Mouse (Mus musculus) heart, embryonic 13.5 days (tissue): Measurements from ENCODE around the gene Zbtb32. TPM values are rescaled to one million over a fixed set of nuclear protein-coding genes. Genes with fewer than 3 reads are reported as not detected.

Source experiments
- ATAC-seq: fragments of 200-750 bp; cut with Nextera tagmentation; 2 replicates; pipeline ENCODE4 v1.8.0; 2017; ENCODE audit warnings: moderate TSS enrichment; ENCODE audit not compliant: insufficient number of reproducible peaks, low FRiP score, low TSS enrichment; ENCODE audit errors: extremely low read depth
- H3K27ac ChIP-seq: fragments of 300-500 bp; sonication (generic); replicated peaks from 2 replicates; pipeline ENCODE4 v1.5.1; 2015; ENCODE audit warnings: moderate library complexity, mild to moderate bottlenecking, inconsistent platforms
- H3K27me3 ChIP-seq: fragments of 300-500 bp; sonication (generic); replicated peaks from 2 replicates; pipeline ENCODE4 v1.6.1; 2015; ENCODE audit warnings: mild to moderate bottlenecking, inconsistent platforms
- H3K36me3 ChIP-seq: fragments of 300-500 bp; sonication (generic); 2 replicates; pipeline ENCODE4 v1.6.1; 2015; ENCODE audit warnings: mild to moderate bottlenecking, inconsistent platforms
- H3K4me1 ChIP-seq: fragments of 300-500 bp; sonication (generic); 2 replicates; pipeline ENCODE4 v1.6.1; 2015; ENCODE audit warnings: inconsistent platforms
- H3K4me2 ChIP-seq: fragments of 300-500 bp; sonication (generic); 2 replicates; pipeline ENCODE4 v1.6.1; 2015; ENCODE audit warnings: inconsistent platforms, mild to moderate bottlenecking, moderate library complexity
- H3K4me3 ChIP-seq: fragments of 300-500 bp; sonication (generic); 2 replicates; pipeline ENCODE4 v1.5.1; 2015; ENCODE audit warnings: moderate library complexity, mild to moderate bottlenecking, inconsistent platforms
- H3K9ac ChIP-seq: fragments of 300-500 bp; sonication (generic); 2 replicates; pipeline ENCODE4 v1.6.1; 2015; ENCODE audit warnings: inconsistent platforms, mild to moderate bottlenecking, moderate library complexity
- H3K9me3 ChIP-seq: fragments of 300-500 bp; sonication (generic); 2 replicates; pipeline ENCODE4 v1.6.1; 2016; ENCODE audit warnings: inconsistent platforms
- WGBS: fragments of 180-500 bp; shearing (Covaris S2); methylation state at CpG from one replicate; pipeline ENCODE4 v1.1.7; 2015; ENCODE audit warnings: mixed read lengths; 5-methylcytosine and 5-hydroxymethylcytosine counted together
- polyA plus RNA-seq: library from polyadenylated mRNA; unstranded; fragments of >200 nt; fragmentation: Nextera tagmentation; extraction: Ambion mirVana; gene quantifications from 2 replicates; pipeline ENCODE4 v1.2.1, GENCODE M21; 2015

The Zbtb32 gene
- polyA plus RNA-seq, 1 experiment from 2014 or later, result 0.13 TPM

DNA sequence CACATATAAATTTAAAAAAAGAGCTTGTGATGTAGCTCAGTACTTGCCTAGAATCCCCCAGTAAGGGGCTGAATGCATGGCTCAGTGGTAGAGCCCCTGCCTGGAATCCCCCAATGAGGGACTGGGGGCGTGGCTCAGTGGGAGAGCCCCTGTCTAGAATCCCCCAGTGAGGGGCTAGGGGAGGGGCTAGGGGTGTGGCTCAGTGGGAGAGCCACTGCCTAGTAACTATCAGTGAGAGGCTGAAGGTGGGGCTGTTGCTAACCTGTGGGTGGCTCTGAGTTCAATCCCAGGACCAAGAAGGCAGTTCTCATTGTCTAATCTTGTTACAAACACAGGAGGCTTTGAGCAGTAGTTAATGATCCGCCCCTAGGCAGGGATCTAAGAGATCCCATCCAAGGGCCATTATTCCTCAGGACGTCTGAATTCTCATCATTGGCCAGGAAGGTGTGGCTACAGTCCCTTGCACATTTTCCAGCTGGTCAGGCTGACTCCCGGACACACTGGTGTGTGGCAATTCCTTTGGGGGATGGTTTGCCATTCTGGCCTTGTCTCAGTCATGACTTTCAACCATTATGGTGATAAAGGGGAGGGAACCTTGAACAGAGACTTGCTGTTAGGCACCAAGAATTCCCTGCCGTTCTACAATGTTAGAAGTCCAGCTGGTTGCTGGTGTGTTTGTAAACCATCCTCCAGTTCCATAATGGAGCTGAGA is 16.5 kb upstream of the Zbtb32 start:
- Histone ChIP-seq H3K9me3 (no peaks in the 10 kb centered on the region), H3K4me3 (no peak overlapping the region), H3K4me2 (no peak overlapping the region), H3K4me1 (peaks cover 4% of the 10 kb centered on the region), H3K36me3 (peaks cover 52% of the 10 kb centered on the region), H3K27ac (no peak overlapping the region), H3K9ac (no peak overlapping the region), H3K27me3 (no peaks in the 10 kb centered on the region)
- 0 out of 2 replicates have a peak, but pooled peaks have one; percentile 34 for ATAC-seq
- 49% methylated on average over 5 of the region's 5 CpGs for WGBS

DNA sequence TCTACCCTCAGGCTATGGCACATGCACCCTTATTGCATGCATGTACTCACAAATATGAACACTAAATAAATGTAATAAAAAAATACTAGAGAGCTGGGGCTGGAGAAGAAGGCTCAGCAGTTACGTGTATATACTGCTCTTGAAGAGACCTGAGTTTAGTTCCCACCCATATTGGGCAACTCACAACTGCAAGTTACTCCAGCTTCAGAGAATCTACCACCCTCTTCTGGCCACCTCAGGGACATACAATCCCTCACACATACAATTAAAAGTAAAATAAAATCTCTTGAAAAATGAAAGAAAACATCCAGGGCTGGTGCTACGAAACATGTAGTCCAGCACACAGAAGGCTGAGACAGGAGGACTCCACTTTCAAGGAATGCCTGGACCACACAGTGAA is 15.7 kb upstream of the Zbtb32 start:
- Histone ChIP-seq H3K4me3 (no peak overlapping the region), H3K9me3 (no peaks in the 10 kb centered on the region), H3K4me2 (no peak overlapping the region), H3K36me3 (peaks cover 45% of the 10 kb centered on the region), H3K9ac (no peak overlapping the region), H3K27me3 (no peaks in the 10 kb centered on the region), H3K27ac (no peak overlapping the region), H3K4me1 (peaks cover 10% of the 10 kb centered on the region)
- 68% methylated on average over 2 of the region's 2 CpGs for WGBS
- no peak for ATAC-seq

DNA sequence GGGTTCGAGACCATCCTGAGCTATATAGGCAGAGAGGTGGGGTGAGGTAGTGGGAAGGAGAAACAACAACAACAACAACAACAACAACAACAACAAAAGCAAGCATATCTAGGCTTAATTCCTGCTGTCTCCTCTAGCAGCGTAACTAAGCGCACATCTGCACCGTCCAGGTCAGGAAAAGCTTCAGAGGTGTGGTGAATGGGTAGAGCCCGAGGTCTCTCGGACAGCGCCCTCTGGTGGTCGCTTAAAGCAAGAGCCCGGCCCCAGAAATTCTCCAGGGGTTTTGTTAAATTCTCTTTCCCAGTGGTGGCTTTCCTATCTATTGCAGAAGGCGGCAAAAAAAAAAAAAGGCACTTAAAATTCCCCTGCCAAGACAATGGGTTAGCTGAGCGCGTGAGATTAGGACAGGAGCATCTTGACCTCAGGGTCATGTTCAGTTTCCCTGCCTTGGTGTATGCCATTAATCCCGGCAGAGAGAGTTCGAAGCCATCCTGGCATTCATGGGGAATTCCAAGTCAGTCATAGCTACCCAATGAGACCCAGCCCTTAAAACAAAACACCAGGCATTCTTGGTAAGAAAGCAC is 14.9 kb upstream of the Zbtb32 start:
- H3K27ac ChIP-seq, result no peak overlapping the region
- peaks cover 37% of the 10 kb centered on the region for H3K36me3 ChIP-seq
- peaks cover 10% of the 10 kb centered on the region for H3K4me1 ChIP-seq
- no peak overlapping the region for H3K4me3 ChIP-seq
- no peak for ATAC-seq
- H3K9ac ChIP-seq, result no peak overlapping the region
- H3K27me3 ChIP-seq, result no peaks in the 10 kb centered on the region
- H3K9me3 ChIP-seq, result no peaks in the 10 kb centered on the region
- WGBS, result 21% methylated on average over 14 of the region's 14 CpGs
- no peak overlapping the region for H3K4me2 ChIP-seq

DNA sequence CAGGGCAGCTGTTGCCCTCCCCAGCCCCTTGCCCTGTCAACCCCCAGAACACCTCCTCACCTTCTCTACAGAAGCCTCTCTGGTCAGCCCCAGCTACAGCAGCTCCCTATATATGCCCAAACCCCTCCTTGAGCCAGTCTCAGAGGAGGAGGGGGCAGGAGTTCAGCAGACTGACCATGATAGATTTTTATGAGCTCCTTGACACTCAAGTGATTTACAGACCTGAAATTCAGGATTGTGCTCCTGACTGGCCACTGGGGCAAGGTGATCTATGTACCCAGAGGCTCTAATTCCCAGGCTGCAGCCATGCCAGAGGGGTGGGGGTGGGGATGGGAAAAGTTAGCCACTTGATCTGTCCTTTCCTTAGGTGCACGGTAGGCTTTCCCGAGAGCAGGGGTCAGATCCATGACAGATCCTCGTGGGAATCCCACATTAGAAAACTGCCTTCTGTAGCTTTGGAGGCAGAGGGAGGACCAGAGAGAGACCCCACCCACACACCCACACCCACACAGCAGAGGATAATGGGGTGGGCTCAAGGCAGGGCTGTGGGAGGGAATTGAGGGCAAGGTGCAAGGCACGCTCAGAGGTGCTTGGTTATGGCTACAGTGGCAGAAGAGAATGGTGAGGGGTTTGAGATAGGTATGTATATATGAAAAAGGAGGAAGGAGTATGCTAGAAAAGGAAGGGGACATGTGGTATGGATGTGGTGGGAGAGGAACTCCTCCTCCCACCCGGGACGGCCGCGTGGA is 14.1 kb upstream of the Zbtb32 start, which contains the start of gene Upk1a:
Upk1a (minus strand) TSS at position 194 of the 749 bp plus-strand sequence.
- H3K4me1 ChIP-seq, result peaks cover 14% of the 10 kb centered on the region
- H3K27me3 ChIP-seq, result 0 out of 2 replicates have a peak, but pooled peaks cover 3% of the 10 kb centered on the region
- no peak within 1 kb of the TSS for H3K4me2 ChIP-seq
- 77% methylated on average over 8 of the region's 8 CpGs for WGBS
- ATAC-seq, result no peak
- H3K27ac ChIP-seq, result no peak within 1 kb of the TSS
- H3K4me3 ChIP-seq, result no peak within 1 kb of the TSS
- no peak within 1 kb of the TSS for H3K9ac ChIP-seq
- H3K36me3 ChIP-seq, result peaks cover 29% of the 10 kb centered on the region
- H3K9me3 ChIP-seq, result no peaks in the 10 kb centered on the region

DNA sequence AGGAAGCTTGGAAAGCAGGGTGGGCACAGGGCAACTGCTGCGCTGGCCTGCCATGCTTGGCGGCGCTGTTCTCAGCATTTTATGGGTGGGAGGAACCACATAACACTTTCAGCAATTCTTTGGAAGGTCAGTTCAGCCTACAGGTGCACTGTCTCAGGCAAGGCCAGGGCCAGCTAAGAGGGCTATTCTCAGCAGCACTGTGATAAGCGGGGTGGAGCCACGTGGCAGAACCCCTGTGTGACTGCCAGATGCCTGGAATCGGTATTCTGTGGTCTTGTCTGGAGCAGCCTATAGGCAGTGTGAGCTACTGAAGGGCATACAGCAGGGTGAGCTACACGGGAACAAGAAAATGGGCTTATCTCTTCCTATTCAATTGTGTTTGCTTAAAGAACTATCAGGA is 11.3 kb upstream of the Zbtb32 start:
- peaks cover 14% of the 10 kb centered on the region for H3K4me1 ChIP-seq
- H3K4me3 ChIP-seq, result no peak overlapping the region
- H3K36me3 ChIP-seq, result peaks cover 1% of the 10 kb centered on the region; the same call in 1 of the 2 replicates
- no peak overlapping the region for H3K9ac ChIP-seq
- peak; percentile 45; the same call in 1 of the 2 replicates for ATAC-seq
- H3K9me3 ChIP-seq, result no peaks in the 10 kb centered on the region
- H3K4me2 ChIP-seq, result no peak overlapping the region
- H3K27ac ChIP-seq, result peak overlapping the region; percentile 13; the same call in 1 of the 2 replicates
- 0 out of 2 replicates have a peak, but pooled peaks cover 3% of the 10 kb centered on the region for H3K27me3 ChIP-seq
- WGBS, result 27% methylated on average over 7 of the region's 7 CpGs

DNA sequence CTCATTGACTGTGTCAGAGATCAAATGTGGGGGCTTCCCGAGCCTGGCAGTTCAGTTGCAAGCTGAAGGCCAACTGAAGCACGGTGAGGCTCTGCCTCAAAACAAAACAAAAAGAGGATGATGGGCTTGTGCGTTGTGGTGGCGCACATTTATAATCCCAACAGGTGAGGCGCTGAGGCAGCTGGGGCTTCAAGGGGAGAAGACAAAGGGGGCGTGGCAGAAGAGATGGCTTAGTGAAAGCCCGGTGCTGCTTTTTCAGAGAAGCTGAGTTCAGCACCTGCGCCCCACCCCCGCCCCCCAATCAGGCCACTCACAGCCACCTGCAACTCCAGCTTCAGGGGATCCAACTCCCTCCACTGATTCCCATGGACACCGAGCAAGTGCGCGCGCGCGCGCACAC is 9.8 kb upstream of the Zbtb32 start:
- no peak for ATAC-seq
- Histone ChIP-seq H3K9ac (no peak overlapping the region), H3K9me3 (no peaks in the 10 kb centered on the region), H3K4me3 (no peak overlapping the region), H3K27ac (no peak overlapping the region), H3K4me2 (no peak overlapping the region), H3K36me3 (no peaks in the 10 kb centered on the region), H3K4me1 (peaks cover 14% of the 10 kb centered on the region), H3K27me3 (0 out of 2 replicates have a peak, but pooled peaks cover 3% of the 10 kb centered on the region)
- 48% methylated on average over 16 of the region's 16 CpGs for WGBS

DNA sequence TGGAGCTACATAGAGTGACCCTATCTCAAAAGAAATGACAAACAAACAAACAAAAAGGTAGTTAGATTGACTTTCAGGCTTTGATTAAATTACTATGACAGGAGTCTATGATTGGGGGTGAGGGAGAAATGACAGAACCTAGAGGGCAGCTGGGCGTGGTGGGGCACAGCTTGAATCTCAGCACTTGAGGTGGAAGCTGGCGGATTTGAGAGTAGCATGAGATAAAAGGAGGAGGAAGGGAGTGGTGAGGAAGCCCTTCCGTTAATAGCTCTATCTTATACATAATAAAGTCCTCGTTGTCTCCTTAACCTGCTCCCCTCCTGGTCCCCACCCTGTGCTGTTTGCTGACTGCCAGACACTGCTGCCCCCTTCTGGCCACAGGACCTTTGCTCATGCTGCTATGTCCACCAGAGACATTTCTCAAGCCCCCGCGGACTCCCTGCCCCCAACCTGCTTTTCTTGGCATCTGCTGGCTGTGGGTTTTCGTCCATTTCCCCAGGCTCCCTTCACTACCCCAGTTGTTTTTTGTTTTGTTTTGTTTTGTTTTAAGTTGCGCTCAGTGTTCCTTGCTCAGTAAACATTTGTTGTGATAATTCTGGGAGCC is 9.1 kb upstream of the Zbtb32 start:
- H3K9me3 ChIP-seq, result no peaks in the 10 kb centered on the region
- H3K4me1 ChIP-seq, result peaks cover 14% of the 10 kb centered on the region
- H3K4me2 ChIP-seq, result no peak overlapping the region
- H3K4me3 ChIP-seq, result no peak overlapping the region
- 21% methylated on average over 8 of the region's 8 CpGs for WGBS
- H3K27me3 ChIP-seq, result 0 out of 2 replicates have a peak, but pooled peaks cover 3% of the 10 kb centered on the region
- ATAC-seq, result no peak
- H3K9ac ChIP-seq, result no peak overlapping the region
- no peak overlapping the region for H3K27ac ChIP-seq
- H3K36me3 ChIP-seq, result no peaks in the 10 kb centered on the region

DNA sequence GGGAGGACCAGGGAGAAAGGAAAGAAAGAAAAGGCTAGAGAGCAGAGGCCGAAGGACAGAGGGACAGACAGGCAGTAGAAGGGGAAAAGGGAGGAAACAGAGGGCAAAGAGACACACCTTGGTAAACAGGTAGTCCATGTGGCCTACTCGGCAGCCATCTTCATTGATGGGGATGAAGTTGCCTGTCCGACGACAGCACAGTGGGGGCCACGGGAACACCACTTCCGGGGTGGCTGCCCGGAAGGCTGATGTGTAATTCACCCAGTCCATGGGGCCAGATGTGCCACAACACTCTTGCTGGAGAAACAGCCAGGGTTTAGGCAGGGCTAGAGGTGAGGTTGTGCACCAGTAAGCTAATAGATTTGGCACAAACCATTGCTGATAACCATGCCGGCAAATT is 6.2 kb upstream of the Zbtb32 start:
- Histone ChIP-seq H3K4me2 (no peak overlapping the region), H3K27ac (no peak overlapping the region), H3K9ac (no peak overlapping the region), H3K4me1 (peaks cover 18% of the 10 kb centered on the region), H3K27me3 (0 out of 2 replicates have a peak, but pooled peaks cover 3% of the 10 kb centered on the region), H3K9me3 (no peaks in the 10 kb centered on the region), H3K36me3 (no peaks in the 10 kb centered on the region), H3K4me3 (no peak overlapping the region)
- no peak for ATAC-seq
- WGBS, result 76% methylated on average over 8 of the region's 8 CpGs

DNA sequence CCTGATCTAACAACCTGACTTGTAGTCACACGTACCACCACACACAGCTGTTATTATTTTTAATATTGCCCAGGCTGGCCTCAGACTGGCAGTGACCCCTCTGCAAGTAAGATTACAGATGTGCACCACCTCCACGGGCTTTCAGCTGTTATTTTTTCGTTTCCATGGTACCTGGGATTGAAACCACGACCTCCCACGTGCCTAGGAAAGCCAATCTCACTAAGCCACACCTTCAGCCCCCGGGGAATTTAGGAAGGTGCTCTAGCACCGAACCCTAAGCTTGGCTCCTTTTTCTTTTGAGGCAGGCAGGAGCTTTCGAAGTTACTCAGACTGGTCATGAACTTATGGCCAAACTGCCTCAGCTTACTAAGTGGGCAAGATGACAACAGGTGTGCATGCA is 5.7 kb upstream of the Zbtb32 start:
- ATAC-seq, result no peak

DNA sequence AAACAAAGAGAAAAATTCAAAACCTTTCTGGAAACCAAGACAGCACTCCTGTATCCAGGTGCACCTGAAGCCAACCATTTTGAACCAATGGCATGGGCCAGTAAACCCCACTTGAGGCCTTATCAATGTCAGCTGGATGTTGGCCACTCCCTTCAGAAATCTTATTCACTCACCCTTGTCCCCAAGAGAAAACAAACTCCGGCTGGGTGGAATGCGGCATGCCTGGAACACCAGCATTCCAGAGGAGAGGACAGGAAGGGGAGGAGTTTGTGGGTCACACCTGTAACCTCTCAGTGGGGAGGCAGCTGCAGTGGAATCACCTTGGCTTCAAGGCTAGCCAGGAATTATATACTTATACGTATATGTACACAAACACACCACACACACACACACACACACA is 3.9 kb upstream of the Zbtb32 start:
- Histone ChIP-seq H3K9me3 (no peaks in the 10 kb centered on the region), H3K4me2 (no peak overlapping the region), H3K4me3 (no peak overlapping the region), H3K27me3 (0 out of 2 replicates have a peak, but pooled peaks cover 5% of the 10 kb centered on the region), H3K27ac (no peak overlapping the region), H3K4me1 (peaks cover 15% of the 10 kb centered on the region), H3K9ac (no peak overlapping the region), H3K36me3 (no peaks in the 10 kb centered on the region)
- WGBS, result 27% methylated on average over 3 of the region's 3 CpGs
- ATAC-seq, result no peak

More for the DNA sequence above, 5.7 kb upstream of the Zbtb32 start:
- Histone ChIP-seq H3K27ac (no peak overlapping the region), H3K4me1 (peaks cover 18% of the 10 kb centered on the region), H3K4me3 (no peak overlapping the region), H3K27me3 (0 out of 2 replicates have a peak, but pooled peaks cover 3% of the 10 kb centered on the region), H3K36me3 (no peaks in the 10 kb centered on the region), H3K4me2 (no peak overlapping the region), H3K9ac (no peak overlapping the region), H3K9me3 (no peaks in the 10 kb centered on the region)
- 41% methylated on average over 8 of the region's 8 CpGs for WGBS

DNA sequence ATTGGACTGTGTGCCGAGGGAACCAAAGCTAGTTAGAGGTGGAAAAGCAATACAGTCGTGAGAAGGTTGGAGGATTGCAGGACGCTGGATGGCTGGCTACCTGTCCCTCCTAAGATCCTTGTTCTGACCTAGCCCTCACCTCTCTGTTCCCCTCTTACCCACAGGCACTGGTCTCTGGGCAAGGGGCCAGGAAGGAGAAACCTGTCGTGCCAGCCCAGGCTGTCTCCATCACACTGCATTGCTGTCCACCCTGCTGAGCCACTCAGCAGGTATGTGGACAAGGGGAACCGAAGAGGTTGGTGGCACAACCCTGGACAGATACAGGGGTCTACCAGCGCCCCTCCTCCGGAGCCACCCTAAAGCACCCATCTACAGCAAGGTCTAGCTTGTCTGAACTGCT is 1.9 kb upstream of the Zbtb32 start:
- H3K27ac ChIP-seq, result no peak overlapping the region

More for the DNA sequence above, 1.9 kb upstream of the Zbtb32 start:
- no peak for ATAC-seq
- WGBS, result 55% methylated on average over 7 of the region's 7 CpGs
- Histone ChIP-seq H3K9ac (peak overlapping the region; percentile 21; the same call in 1 of the 2 replicates), H3K9me3 (no peaks in the 10 kb centered on the region), H3K27me3 (peaks cover 16% of the 10 kb centered on the region), H3K4me1 (peaks cover 15% of the 10 kb centered on the region), H3K4me3 (no peak overlapping the region), H3K4me2 (peak overlapping the region; percentile 49; the same call in 1 of the 2 replicates), H3K36me3 (no peaks in the 10 kb centered on the region)
